12 mouse cellular contexts compared by ENCODE assay signal in the genomic region with DNA sequence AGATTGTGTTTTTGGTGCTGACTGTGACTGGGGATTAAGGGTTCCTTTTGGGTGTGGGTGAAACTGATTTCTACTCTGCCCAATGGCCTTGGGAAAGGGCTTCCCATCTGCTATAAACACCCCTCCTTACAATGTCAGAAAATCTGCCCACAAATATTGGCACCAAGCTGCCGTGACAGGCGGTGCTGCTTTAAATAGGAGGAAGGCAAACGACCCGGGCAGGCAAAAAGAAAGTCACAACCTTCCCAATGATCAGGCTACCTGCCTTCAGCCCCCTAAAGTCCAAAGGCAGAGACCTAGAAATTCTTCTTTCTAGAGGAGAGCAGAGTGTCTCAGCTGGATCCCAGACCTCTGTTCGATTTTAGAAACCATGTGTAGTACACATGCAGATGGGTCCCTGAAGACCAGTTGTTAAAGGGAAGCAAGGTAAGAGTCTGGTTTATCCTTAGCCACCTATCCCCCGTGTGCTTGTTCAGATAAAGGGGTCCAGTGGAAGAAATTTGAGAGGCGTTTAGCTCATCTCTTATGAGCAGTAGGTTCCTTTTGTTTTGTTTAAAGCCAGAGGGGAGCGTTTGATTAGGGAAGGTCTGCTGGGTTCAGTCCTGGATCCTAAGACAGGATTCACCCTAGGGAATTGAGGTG.
DNase-seq lines count a peak whose midpoint lies in the region; ATAC-seq and TF ChIP-seq lines count a peak whose summit lies in the region.
"Had no signal": no experiment of that assay in that cellular context is flagged by ENCODE, and none has a peak within 500 bp of the region (broad histone marks: within the 10 kb centered on the region; RNA-seq: fewer than 3 reads in every experiment).

No protein-coding gene starts in this region.

- peak overlapping the region; percentile 98 for H3K4me2 ChIP-seq in heart, embryonic 14.5 days (ENCODE audit: low read length)
- H3K4me2 ChIP-seq in midbrain, embryonic 16.5 days (ENCODE audit: low read length), result peak overlapping the region; percentile 17

- no peaks in the 10 kb centered on the region for H3K27me3 ChIP-seq in heart, embryonic 14.5 days (ENCODE audit: control insufficient read depth, insufficient read depth, low read length)
- peaks cover 6% of the 10 kb centered on the region; the same call in 1 of the 2 replicates for H3K27me3 ChIP-seq in midbrain, embryonic 16.5 days (ENCODE audit: control insufficient read depth, insufficient read depth, low read depth, low read length)

- peaks cover 39 to 63% of the 10 kb centered on the region in 2 experiments for H3K4me1 ChIP-seq in heart, embryonic 14.5 days (ENCODE audit: control insufficient read depth in 2 of 2, insufficient read depth in 2 of 2, low read length in 2 of 2)
- peaks cover 12% of the 10 kb centered on the region for H3K4me1 ChIP-seq in midbrain, embryonic 16.5 days (ENCODE audit: control insufficient read depth, insufficient read depth, low read length)

- ATAC-seq in heart, embryonic 14.5 days (ENCODE audit: insufficient number of reproducible peaks, insufficient read depth, low FRiP score, low read depth), result no peak
- no peak for ATAC-seq in midbrain, embryonic 16.5 days
- no peak for ATAC-seq in megakaryocyte-erythroid progenitor cell, adult 5-6 weeks (replicated peaks; ENCODE audit: low FRiP score, low TSS enrichment, poor library complexity, severe bottlenecking)
- ATAC-seq: intestine, embryonic 15.5 days had no signal

- TF ChIP-seq CTCF in left cerebral cortex, adult 2 months (IDR thresholded peaks at IDR 0.05), result no peak

- DNase-seq in left cerebral cortex, adult 2 months (ENCODE audit: extremely low spot score in 1 of 2, low spot score in 2 of 2), result no peak
- no peak for DNase-seq in left cerebral cortex, adult 8-10 months (ENCODE audit: low spot score in 2 of 2)
- DNase-seq in cerebellum, adult 9-11 months, result peak; percentile 82
- no peak for DNase-seq in kidney, postnatal 36 days
- no peak for DNase-seq in Muller cell, postnatal 12 days (ENCODE audit: inconsistent ontology term)
- DNase-seq: adrenal gland, adult 2 months; liver had no signal

- H3K4me3 ChIP-seq in left cerebral cortex, adult 2 months, result no peak overlapping the region
- H3K4me3 ChIP-seq in heart, embryonic 14.5 days (ENCODE audit: control insufficient read depth in 1 of 2, insufficient read depth in 1 of 2, low read depth in 1 of 2, low read length in 2 of 2), result no peak overlapping the region
- H3K4me3 ChIP-seq in midbrain, embryonic 16.5 days (ENCODE audit: low read depth, low read length), result no peak overlapping the region
- H3K4me3 ChIP-seq: erythroblast, embryonic 14.5 days; intestine, embryonic 15.5 days had no signal

- H3K9ac ChIP-seq in heart, embryonic 14.5 days (ENCODE audit: low read length), result peak overlapping the region; percentile 84
- H3K9ac ChIP-seq in midbrain, embryonic 16.5 days (ENCODE audit: low read depth, low read length), result no peak overlapping the region
- H3K9ac ChIP-seq: intestine, embryonic 15.5 days had no signal

- H3K27ac ChIP-seq in left cerebral cortex, adult 2 months, result peak overlapping the region; percentile 78
- 0 out of 4 replicates have a peak overlapping the region, but pooled peaks of 1 of the 2 experiments have one; percentile 4 for H3K27ac ChIP-seq in heart, embryonic 14.5 days (replicated peaks in 1 of 2; ENCODE audit: control insufficient read depth in 1 of 2, insufficient read depth in 1 of 2, low read depth in 2 of 2, low read length in 2 of 2)
- peak overlapping the region; percentile 44 for H3K27ac ChIP-seq in midbrain, embryonic 16.5 days (ENCODE audit: low read length)
- H3K27ac ChIP-seq: intestine, embryonic 15.5 days had no signal

- WGBS in heart, embryonic 14.5 days, result 30% methylated on average over 8 of the region's 8 CpGs
- WGBS in midbrain, embryonic 16.5 days, result 20% methylated on average over 8 of the region's 8 CpGs

- no peaks in the 10 kb centered on the region for H3K9me3 ChIP-seq in heart, embryonic 14.5 days (ENCODE audit: control insufficient read depth, low read length)
- H3K9me3 ChIP-seq in midbrain, embryonic 16.5 days (replicated peaks; ENCODE audit: control insufficient read depth, low read length, poor library complexity, severe bottlenecking), result no peaks in the 10 kb centered on the region
- H3K9me3 ChIP-seq: intestine, embryonic 15.5 days had no signal

- intact Hi-C loops in left cerebral cortex, adult 2 months (cut with DNase I), result loop anchor here (2.0 to 10.0 kb wide), 4 partner anchors 35 to 1362 kb away; no protein-coding TSS in a partner anchor

- H3K36me3 ChIP-seq in heart, embryonic 14.5 days (ENCODE audit: control insufficient read depth, insufficient read depth, low read length), result 0 out of 2 replicates have a peak, but pooled peaks cover 3% of the 10 kb centered on the region
- H3K36me3 ChIP-seq in midbrain, embryonic 16.5 days (ENCODE audit: control insufficient read depth, insufficient read depth, low read length), result no peaks in the 10 kb centered on the region
- H3K36me3 ChIP-seq: intestine, embryonic 15.5 days had no signal
